Mouse (Mus musculus): ENCODE data around the gene Vamp5. TPM values are rescaled to one million over a fixed set of nuclear protein-coding genes. Genes with fewer than 3 reads are reported as not detected.
A peak's percentile ranks its signal among the peaks of the same experiment; 100 is the strongest.

The Vamp5 gene
- total and polyA plus RNA-seq, 3 experiments = 0.50 to 2.5 (median 0.90) TPM

DNA sequence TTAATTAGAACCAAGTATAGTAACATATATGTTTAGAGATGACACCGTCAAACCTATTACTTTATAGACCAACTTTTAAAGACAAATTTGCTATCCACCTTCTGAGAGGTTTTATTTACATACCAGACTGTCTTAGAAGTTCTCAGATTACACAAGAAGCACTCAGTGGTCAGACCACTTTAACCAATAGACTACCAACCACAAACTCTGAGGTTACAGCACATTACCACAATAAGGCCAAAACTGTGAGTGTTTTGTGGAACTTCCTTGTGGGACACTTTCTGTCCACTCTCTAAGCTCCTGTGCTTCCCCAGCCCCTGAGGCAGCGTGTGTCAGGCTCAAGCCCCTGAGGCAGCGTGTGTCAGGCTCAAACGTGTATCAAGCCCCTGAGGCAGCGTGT is 51.2 kb downstream of the Vamp5 start:
- 0 out of 4 replicates have a peak, but pooled peaks cover 0 to 4% of the 10 kb centered on the region in 2 experiments for H3K4me1 ChIP-seq (ENCODE audit: control insufficient read depth in 1 of 2, insufficient read depth in 2 of 2)
- no peaks in the 10 kb centered on the region for H3K27me3 ChIP-seq (replicated peaks)
- DNase-seq (ENCODE audit: extremely low read depth) = no peak
- H3K27ac ChIP-seq (ENCODE audit: insufficient read depth, low read depth) = no peak overlapping the region
- dilution Hi-C loops (cut with MboI; ENCODE audit: extremely low pct_ligation_motif_present, extremely low pct_unique_long_range_greater_than_20kb, low sequenced_read_pairs) (no loop called here), in situ Hi-C loops (cut with MboI; ENCODE audit: low pct_ligation_motif_present, low pct_unique_long_range_greater_than_20kb, low sequenced_read_pairs) (no loop called here)
- no peaks in the 10 kb centered on the region for H3K9me3 ChIP-seq (replicated peaks; ENCODE audit: low read length)
- H3K4me2 ChIP-seq (ENCODE audit: insufficient read depth, low read depth, poor library complexity, severe bottlenecking) = no peak overlapping the region
- TF ChIP-seq MYC (IDR thresholded peaks at IDR 0.05; ENCODE audit: low read depth, low read length) (no peak), SMC3 (IDR thresholded peaks at IDR 0.05; ENCODE audit: low read depth, low read length) (no peak), CTCF (conservative IDR thresholded peaks at IDR 0.05 in 1 of 2, IDR thresholded peaks at IDR 0.05 in 1 of 2; ENCODE audit: low read depth in 2 of 2, low read length in 2 of 2) (no peak), SIN3A (IDR thresholded peaks at IDR 0.05; ENCODE audit: low read length) (no peak), CHD1 (IDR thresholded peaks at IDR 0.05; ENCODE audit: low read depth, low read length) (no peak), IRF4 (IDR thresholded peaks at IDR 0.05; ENCODE audit: low read depth, low read length) (no peak)
- H3K9ac ChIP-seq (ENCODE audit: insufficient read depth, low read depth) = no peak overlapping the region
- no peak overlapping the region for H3K4me3 ChIP-seq (replicated peaks in 1 of 3; ENCODE audit: low read depth in 2 of 3, low read length in 2 of 3, poor library complexity in 1 of 3)
- H3K79me2 ChIP-seq (replicated peaks; ENCODE audit: control insufficient read depth, extremely low read depth, insufficient read depth, poor library complexity, severe bottlenecking) = no peaks in the 10 kb centered on the region; the same call in 1 of the 2 replicates
- H3K36me3 ChIP-seq (replicated peaks in 1 of 2; ENCODE audit: control insufficient read depth in 1 of 2, insufficient read depth in 1 of 2, low read length in 1 of 2) = peaks cover 75 to 92% of the 10 kb centered on the region in 2 experiments

DNA sequence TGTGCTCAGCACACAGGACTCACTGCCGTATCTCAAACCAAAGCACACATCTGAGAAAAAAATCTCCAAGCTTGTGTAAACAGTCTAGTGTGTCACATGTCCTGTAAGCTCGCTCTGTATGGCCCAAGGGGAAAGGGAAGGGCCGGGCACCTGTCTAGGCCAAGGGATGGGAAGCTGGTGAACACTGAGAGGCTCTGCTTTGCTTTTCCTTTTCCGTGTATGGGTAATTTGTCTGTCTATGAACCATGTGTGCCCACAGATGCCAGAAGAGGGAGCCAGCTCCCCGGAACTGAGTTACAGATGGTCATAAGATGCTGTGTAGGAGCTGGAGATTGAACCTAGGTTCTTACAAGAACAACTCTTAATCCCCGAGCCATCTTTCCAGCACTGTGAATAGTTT is 54.0 kb downstream of the Vamp5 start:
- Histone ChIP-seq H3K9me3 (replicated peaks; ENCODE audit: low read length) (no peaks in the 10 kb centered on the region), H3K4me3 (replicated peaks in 1 of 3; ENCODE audit: low read depth in 2 of 3, low read length in 2 of 3, poor library complexity in 1 of 3) (no peak overlapping the region), H3K79me2 (replicated peaks; ENCODE audit: control insufficient read depth, extremely low read depth, insufficient read depth, poor library complexity, severe bottlenecking) (no peaks in the 10 kb centered on the region; the same call in 1 of the 2 replicates), H3K27me3 (replicated peaks) (no peaks in the 10 kb centered on the region), H3K36me3 (replicated peaks in 1 of 2; ENCODE audit: control insufficient read depth in 1 of 2, insufficient read depth in 1 of 2, low read length in 1 of 2) (peaks cover 75 to 90% of the 10 kb centered on the region in 2 experiments), H3K27ac (ENCODE audit: insufficient read depth, low read depth) (no peak overlapping the region), H3K4me1 (ENCODE audit: control insufficient read depth in 1 of 2, insufficient read depth in 2 of 2) (no peaks in the 10 kb centered on the region), H3K9ac (ENCODE audit: insufficient read depth, low read depth) (no peak overlapping the region), H3K4me2 (ENCODE audit: insufficient read depth, low read depth, poor library complexity, severe bottlenecking) (no peak overlapping the region)
- in situ Hi-C loops (cut with MboI; ENCODE audit: low pct_ligation_motif_present, low pct_unique_long_range_greater_than_20kb, low sequenced_read_pairs) = no loop called here
- TF ChIP-seq SMC3 (IDR thresholded peaks at IDR 0.05; ENCODE audit: low read depth, low read length) (peak; percentile 25), JUND (conservative IDR thresholded peaks at IDR 0.05; ENCODE audit: low read depth, low read length) (no peak), KAT2A (IDR thresholded peaks at IDR 0.05; ENCODE audit: insufficient replicate concordance, low read length) (no peak), CHD2 (IDR thresholded peaks at IDR 0.05; ENCODE audit: low read length) (no peak), RAD21 (IDR thresholded peaks at IDR 0.05; ENCODE audit: low read depth, low read length) (peak; percentile 31), CHD1 (IDR thresholded peaks at IDR 0.05; ENCODE audit: low read depth, low read length) (no peak), CTCF (conservative IDR thresholded peaks at IDR 0.05 in 1 of 2, IDR thresholded peaks at IDR 0.05 in 1 of 2; ENCODE audit: low read depth in 2 of 2, low read length in 2 of 2) (peak in 1 of 2 experiments; percentile 57; a peak in 2 of 4 replicates), TCF12 (IDR thresholded peaks at IDR 0.05; ENCODE audit: low read depth, low read length) (no peak)
- DNase-seq (ENCODE audit: extremely low read depth) = no peak
- dilution Hi-C loops (cut with MboI; ENCODE audit: extremely low pct_ligation_motif_present, extremely low pct_unique_long_range_greater_than_20kb, low sequenced_read_pairs) = no loop called here

DNA sequence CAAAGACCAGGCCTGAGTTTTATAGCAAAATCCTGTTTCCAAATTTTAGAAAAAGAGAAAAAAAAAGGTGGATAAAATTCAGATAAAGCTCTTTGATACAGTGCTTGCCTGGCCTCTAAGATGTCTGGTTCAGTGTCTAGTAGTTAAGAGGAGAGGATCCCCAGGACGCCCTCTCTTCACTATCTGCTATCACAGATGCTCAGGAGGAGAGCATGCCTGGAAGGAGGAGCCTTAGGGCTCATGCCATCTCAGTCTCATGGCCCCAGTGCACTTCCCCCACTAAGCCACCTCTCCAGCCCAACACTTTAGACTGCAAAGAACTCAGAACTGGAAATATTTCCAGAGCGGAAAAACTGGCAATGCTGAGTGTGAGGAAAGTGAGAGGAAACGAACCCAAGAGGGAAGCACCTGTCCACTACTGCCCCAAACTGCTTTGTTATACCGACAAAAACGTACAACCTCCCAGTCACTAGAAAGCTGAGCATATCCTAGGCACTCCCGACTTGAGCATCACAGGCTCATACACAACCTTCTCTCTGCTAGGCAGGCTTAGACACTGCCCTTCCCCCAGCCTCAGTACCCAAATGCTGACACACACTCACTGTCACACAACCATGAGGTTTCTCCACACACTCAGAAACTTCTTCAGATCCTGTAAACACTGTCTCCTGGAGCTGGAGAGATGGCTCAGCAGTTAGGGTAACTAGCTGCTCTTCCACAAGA is 56.3 kb downstream of the Vamp5 start:
- Histone ChIP-seq H3K79me2 (replicated peaks; ENCODE audit: control insufficient read depth, extremely low read depth, insufficient read depth, poor library complexity, severe bottlenecking) (no peaks in the 10 kb centered on the region), H3K9me3 (replicated peaks; ENCODE audit: low read length) (no peaks in the 10 kb centered on the region), H3K27me3 (replicated peaks) (no peaks in the 10 kb centered on the region), H3K27ac (ENCODE audit: insufficient read depth, low read depth) (no peak overlapping the region), H3K4me2 (ENCODE audit: insufficient read depth, low read depth, poor library complexity, severe bottlenecking) (no peak overlapping the region), H3K9ac (ENCODE audit: insufficient read depth, low read depth) (no peak overlapping the region), H3K36me3 (replicated peaks in 1 of 2; ENCODE audit: control insufficient read depth in 1 of 2, insufficient read depth in 1 of 2, low read length in 1 of 2) (peaks cover 79 to 92% of the 10 kb centered on the region in 2 experiments), H3K4me1 (ENCODE audit: control insufficient read depth in 1 of 2, insufficient read depth in 2 of 2) (no peaks in the 10 kb centered on the region), H3K4me3 (replicated peaks in 1 of 3; ENCODE audit: low read depth in 2 of 3, low read length in 2 of 3, poor library complexity in 1 of 3) (no peak overlapping the region)
- in situ Hi-C loops (cut with MboI; ENCODE audit: low pct_ligation_motif_present, low pct_unique_long_range_greater_than_20kb, low sequenced_read_pairs) (no loop called here), dilution Hi-C loops (cut with MboI; ENCODE audit: extremely low pct_ligation_motif_present, extremely low pct_unique_long_range_greater_than_20kb, low sequenced_read_pairs) (no loop called here)
- DNase-seq (ENCODE audit: extremely low read depth) = no peak
- TF ChIP-seq NELFE (IDR thresholded peaks at IDR 0.05; ENCODE audit: low read depth, low read length) = no peak
- TF ChIP-seq IRF4 (IDR thresholded peaks at IDR 0.05; ENCODE audit: low read depth, low read length) = no peak
- no peak for TF ChIP-seq BHLHE40 (IDR thresholded peaks at IDR 0.05; ENCODE audit: low read depth, low read length)
- TF ChIP-seq JUN (IDR thresholded peaks at IDR 0.05; ENCODE audit: insufficient read depth, low read depth, low read length) = no peak
- no peak for TF ChIP-seq E2F4 (IDR thresholded peaks at IDR 0.05; ENCODE audit: insufficient replicate concordance, low read depth, low read length)
- TF ChIP-seq POLR2A (IDR thresholded peaks at IDR 0.05; ENCODE audit: low read depth, low read length) = no peak
- TF ChIP-seq CTCF (conservative IDR thresholded peaks at IDR 0.05 in 1 of 2, IDR thresholded peaks at IDR 0.05 in 1 of 2; ENCODE audit: low read depth in 2 of 2, low read length in 2 of 2) = no peak
- no peak for TF ChIP-seq MAX (IDR thresholded peaks at IDR 0.05; ENCODE audit: low read length)
- TF ChIP-seq RCOR1 (conservative IDR thresholded peaks at IDR 0.05; ENCODE audit: low read depth, low read length) = no peak
- no peak for TF ChIP-seq ETS1 (conservative IDR thresholded peaks at IDR 0.05; ENCODE audit: low read depth, low read length)
- TF ChIP-seq RAD21 (IDR thresholded peaks at IDR 0.05; ENCODE audit: low read depth, low read length) = no peak
- no peak for TF ChIP-seq MYC (IDR thresholded peaks at IDR 0.05; ENCODE audit: low read depth, low read length)
- TF ChIP-seq HCFC1 (IDR thresholded peaks at IDR 0.05; ENCODE audit: low read depth, low read length) = no peak
- no peak for TF ChIP-seq ZC3H11A (IDR thresholded peaks at IDR 0.05; ENCODE audit: low read depth, low read length)
- no peak for TF ChIP-seq MAZ (IDR thresholded peaks at IDR 0.05; ENCODE audit: low read depth, low read length)
- no peak for TF ChIP-seq EP300 (IDR thresholded peaks at IDR 0.05; ENCODE audit: low read length)
- no peak for TF ChIP-seq TBP (conservative IDR thresholded peaks at IDR 0.05; ENCODE audit: low read depth, low read length)
